Mouse (Mus musculus) heart, postnatal 0 days (tissue): ENCODE measurements around the gene Cog5. TPM values are rescaled to one million over a fixed set of nuclear protein-coding genes. Genes with fewer than 3 reads are reported as not detected.

Experiments
- ATAC-seq: fragments of 200-750 bp; cut with Nextera tagmentation; 2 replicates; pipeline ENCODE4 v1.8.0; 2017; ENCODE audit warnings: low read depth, moderate number of reproducible peaks, moderate library complexity; ENCODE audit not compliant: insufficient read depth
- DNase-seq: peaks from one replicate; pipeline ENCODE4 v3.0.0-alpha.2; 2016; ENCODE audit warnings: low spot score
- H3K27ac ChIP-seq: fragments of 300-500 bp; sonication (generic); 2 replicates; pipeline ENCODE4 v1.5.1; 2014; ENCODE audit warnings: low read depth, mild to moderate bottlenecking
- H3K27me3 ChIP-seq: fragments of 300-500 bp; sonication (generic); 2 replicates; pipeline ENCODE4 v1.6.1; 2014; ENCODE audit warnings: low read length, mixed read lengths; ENCODE audit not compliant: control insufficient read depth, insufficient read depth
- H3K36me3 ChIP-seq: fragments of 300-500 bp; sonication (generic); replicated peaks from 2 replicates; pipeline ENCODE4 v1.6.1; 2014; ENCODE audit warnings: low read length, mixed read lengths; ENCODE audit not compliant: control insufficient read depth, insufficient read depth
- H3K4me1 ChIP-seq: fragments of 300-500 bp; sonication (generic); 2 replicates; pipeline ENCODE4 v1.6.1; 2014; ENCODE audit warnings: antibody characterized with exemption; ENCODE audit not compliant: control insufficient read depth, insufficient read depth
- H3K4me2 ChIP-seq: fragments of 300-500 bp; sonication (generic); 2 replicates; pipeline ENCODE4 v1.6.1; 2014; ENCODE audit warnings: low read depth, mild to moderate bottlenecking, low read length, moderate library complexity
- H3K4me3 ChIP-seq: fragments of 300-500 bp; sonication (generic); 2 replicates; pipeline ENCODE4 v1.5.1; 2014; ENCODE audit warnings: low read depth, low read length
- H3K9ac ChIP-seq: fragments of 300-500 bp; sonication (generic); replicated peaks from 2 replicates; pipeline ENCODE4 v1.6.1; 2014; ENCODE audit warnings: low read depth, low read length, mixed read lengths
- H3K9me3 ChIP-seq: fragments of 300-500 bp; sonication (generic); replicated peaks from 2 replicates; pipeline ENCODE4 v1.6.1; 2016; ENCODE audit warnings: low read length; ENCODE audit not compliant: control insufficient read depth
- CTCF ChIP-seq: IDR thresholded peaks from 2 replicates; pipeline ENCODE4 v1.5.1; 2016; ENCODE audit warnings: antibody characterized with exemption, control low read depth, low read depth
- EP300 ChIP-seq: IDR thresholded peaks from 2 replicates; pipeline ENCODE4 v1.6.1; 2016; ENCODE audit warnings: antibody characterized with exemption, low read depth
- WGBS: fragments of 180-500 bp; shearing (Covaris S2); extraction: QIAGEN DNeasy Blood & Tissue Kit; methylation state at CpG from one replicate; pipeline ENCODE4 v1.1.7; 2014; 5-methylcytosine and 5-hydroxymethylcytosine counted together
- polyA plus RNA-seq: library from polyadenylated mRNA; unstranded; fragments of >200 nt; fragmentation: Nextera tagmentation; extraction: Ambion mirVana; gene quantifications from 2 replicates; pipeline ENCODE4 v1.2.1, GENCODE M21; 2015
- total RNA-seq: library from RNA; depleted of rRNA; stranded (reverse); fragments of >200 nt; gene quantifications from 2 replicates; pipeline ENCODE4 v1.2.3, GENCODE M21; 2014; ENCODE audit warnings: low replicate concordance

Gene Cog5
- total and polyA plus RNA-seq, 2 experiments from 2014 or later, result 22.4 to 58.4 TPM

- H3K27me3 ChIP-seq, result no peaks in the 10 kb centered on the region
- ATAC-seq (no peak), DNase-seq (no peak)
- no peaks in the 10 kb centered on the region for H3K36me3 ChIP-seq
- no peak overlapping the region for H3K4me2 ChIP-seq
- TF ChIP-seq EP300 (no peak), CTCF (no peak)
- no peaks in the 10 kb centered on the region for H3K4me1 ChIP-seq
- WGBS, result 71% methylated on average over 4 of the region's 4 CpGs
- no peak overlapping the region for H3K27ac ChIP-seq
- no peak overlapping the region for H3K9ac ChIP-seq
- no peak overlapping the region for H3K4me3 ChIP-seq
- no peaks in the 10 kb centered on the region for H3K9me3 ChIP-seq
Measured at GRCm38 (mm10) chr12:31966405-31966804, 311.7 kb downstream of the Cog5 start.

- Histone ChIP-seq H3K27ac (no peak overlapping the region), H3K27me3 (no peaks in the 10 kb centered on the region), H3K36me3 (no peaks in the 10 kb centered on the region), H3K9me3 (no peaks in the 10 kb centered on the region), H3K9ac (no peak overlapping the region), H3K4me3 (no peak overlapping the region), H3K4me2 (no peak overlapping the region), H3K4me1 (no peaks in the 10 kb centered on the region)
- ATAC-seq (no peak), DNase-seq (peak; percentile 63)
- TF ChIP-seq EP300 (no peak), CTCF (peak; percentile 91)
- WGBS, result 7% methylated on average over 2 of the region's 2 CpGs
Measured at GRCm38 (mm10) chr12:31967536-31967935, 312.9 kb downstream of the Cog5 start.

GRCm38 (mm10) chr12:31969111-31969510 lies 314.4 kb downstream of the Cog5 start:
- Histone ChIP-seq H3K27ac (peak overlapping the region; percentile 48; the same call in 1 of the 2 replicates), H3K4me1 (no peaks in the 10 kb centered on the region), H3K4me2 (no peak overlapping the region), H3K27me3 (no peaks in the 10 kb centered on the region), H3K9me3 (no peaks in the 10 kb centered on the region), H3K36me3 (no peaks in the 10 kb centered on the region), H3K4me3 (no peak overlapping the region), H3K9ac (no peak overlapping the region)
- TF ChIP-seq EP300 (no peak), CTCF (no peak)
- 9% methylated on average over 1 of the region's 1 CpGs for WGBS
- ATAC-seq (no peak), DNase-seq (peak; percentile 32)

GRCm38 (mm10) chr12:31971547-31971946 lies 316.9 kb downstream of the Cog5 start:
- Histone ChIP-seq H3K27ac (no peak overlapping the region), H3K4me3 (no peak overlapping the region), H3K27me3 (no peaks in the 10 kb centered on the region), H3K36me3 (no peaks in the 10 kb centered on the region), H3K9ac (no peak overlapping the region), H3K4me2 (no peak overlapping the region), H3K4me1 (no peaks in the 10 kb centered on the region), H3K9me3 (no peaks in the 10 kb centered on the region)
- ATAC-seq, result no peak
- 89% methylated on average over 8 of the region's 8 CpGs for WGBS
- no peak for DNase-seq
- TF ChIP-seq CTCF, result no peak
- TF ChIP-seq EP300, result no peak

GRCm38 (mm10) chr12:31973473-31974172 lies 319.0 kb downstream of the Cog5 start:
- Histone ChIP-seq H3K27me3 (no peaks in the 10 kb centered on the region), H3K36me3 (no peaks in the 10 kb centered on the region), H3K9me3 (no peaks in the 10 kb centered on the region), H3K4me2 (no peak overlapping the region), H3K4me3 (no peak overlapping the region), H3K27ac (peak overlapping the region; percentile 36), H3K9ac (no peak overlapping the region), H3K4me1 (no peaks in the 10 kb centered on the region)
- 30% methylated on average over 13 of the region's 13 CpGs for WGBS
- ATAC-seq (peak; percentile 99), DNase-seq (peak; percentile 94)
- no peak for TF ChIP-seq CTCF
- TF ChIP-seq EP300, result peak; percentile 51; the same call in 1 of the 2 replicates

GRCm38 (mm10) chr12:31976544-31976943 lies 321.9 kb downstream of the Cog5 start:
- ATAC-seq (no peak), DNase-seq (peak; percentile 16)
- TF ChIP-seq EP300 (no peak), CTCF (peak; percentile 55)
- WGBS, result 51% methylated on average over 7 of the region's 7 CpGs
- Histone ChIP-seq H3K4me2 (no peak overlapping the region), H3K36me3 (no peaks in the 10 kb centered on the region), H3K4me3 (no peak overlapping the region), H3K4me1 (no peaks in the 10 kb centered on the region), H3K27me3 (no peaks in the 10 kb centered on the region), H3K9me3 (no peaks in the 10 kb centered on the region), H3K9ac (no peak overlapping the region), H3K27ac (no peak overlapping the region)
